Mouse (Mus musculus) gastrocnemius, postnatal 4 days (tissue): ENCODE measurements around the gene Ddc. TPM values are rescaled to one million over a fixed set of nuclear protein-coding genes. Genes with fewer than 3 reads are reported as not detected.
A peak's percentile ranks its signal among the peaks of the same experiment; 100 is the strongest.

Experiments
- DNase-seq, 2 experiments: peaks; one replicate each; pipeline ENCODE4 v3.0.0; 2021 to 2022; ENCODE audit warnings: low spot score in 2 of 2, mixed read lengths in 2 of 2
- total RNA-seq, 2 experiments: library from RNA; stranded (reverse); gene quantifications; 2 replicates each; pipeline ENCODE4 v1.2.3; 2021

Gene Ddc
- total RNA-seq, 2 experiments from 2014 or later = 60.0 to 67.4 TPM

- DNase-seq = no peak
Observed at GRCm38 (mm10) chr11:11850476-11851267, 47.3 kb downstream of the Ddc start.

DNA sequence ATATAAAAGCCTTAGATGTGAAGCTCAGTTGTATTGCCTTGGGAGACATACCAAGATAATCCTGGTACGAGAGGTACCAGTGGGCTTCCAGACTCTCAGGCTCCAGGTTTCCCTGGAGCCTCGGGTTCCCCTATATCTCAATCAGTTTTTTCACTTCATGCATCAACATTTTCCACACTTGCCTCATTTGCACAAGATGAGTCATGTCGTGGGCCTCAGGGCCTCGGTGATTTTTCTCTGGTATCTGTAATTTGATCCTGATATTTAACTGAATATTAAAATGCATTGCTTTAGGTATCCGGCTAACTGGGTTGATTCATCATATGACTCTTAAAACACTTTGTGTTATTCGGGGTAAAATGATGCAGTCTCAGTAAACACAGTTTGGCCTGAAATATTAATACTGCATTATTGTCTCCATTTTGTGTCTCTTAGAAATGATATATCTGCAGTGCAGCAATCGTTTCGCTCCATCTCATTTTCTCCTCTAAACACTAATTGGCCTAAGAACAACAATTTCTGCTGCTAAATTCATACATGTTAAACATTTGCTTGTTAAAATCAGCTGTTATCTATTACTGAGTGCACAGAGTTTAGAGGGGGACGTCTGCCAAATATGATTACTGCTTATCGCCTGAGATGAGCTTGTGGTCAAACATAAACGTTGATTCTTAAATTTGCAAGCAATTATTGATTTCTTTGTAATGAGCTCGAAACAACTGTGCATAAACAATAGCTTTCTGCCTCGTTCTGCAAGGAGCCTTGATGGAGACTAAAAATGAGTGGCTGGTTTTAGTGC, 48.2 kb downstream of the Ddc start:
- no peak for DNase-seq

GRCm38 (mm10) chr11:11848467-11848866, 49.5 kb downstream of the Ddc start:
- DNase-seq = no peak

GRCm38 (mm10) chr11:11845044-11845443, 52.9 kb downstream of the Ddc start:
- peak; percentile 31 to 68 for DNase-seq

DNA sequence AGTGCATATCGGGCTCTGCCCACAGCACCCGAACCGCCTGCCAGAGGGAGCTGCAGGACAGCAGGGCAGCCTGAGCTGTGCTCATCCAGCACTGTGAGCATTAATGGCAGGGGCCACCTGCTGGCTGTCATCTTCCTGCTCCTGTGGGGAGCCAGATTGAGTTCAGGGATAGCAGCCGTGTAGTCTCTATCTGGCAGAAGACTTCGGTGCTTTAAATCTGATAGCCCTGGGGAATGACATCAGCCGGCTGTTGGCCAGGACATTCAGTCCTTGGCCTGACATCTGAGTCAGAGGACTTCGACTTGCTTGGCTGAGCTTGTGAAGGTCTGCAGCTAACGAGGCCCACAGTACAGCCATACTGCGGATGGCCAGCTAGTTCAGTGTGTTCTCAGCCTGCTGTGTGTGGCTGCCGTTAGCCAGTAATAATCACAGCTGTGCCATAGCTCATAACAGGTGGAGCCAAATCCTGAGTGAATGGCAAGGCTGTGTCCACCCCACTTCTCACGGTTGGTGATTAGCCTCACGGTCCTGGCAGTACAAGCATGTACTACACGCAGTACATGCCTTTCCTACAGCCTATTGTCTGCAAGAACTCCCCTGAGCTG, 53.5 kb downstream of the Ddc start:
- DNase-seq = peak; percentile 73 to 89

- DNase-seq = no peak
Observed at GRCm38 (mm10) chr11:11841590-11841989, 56.4 kb downstream of the Ddc start.

DNA sequence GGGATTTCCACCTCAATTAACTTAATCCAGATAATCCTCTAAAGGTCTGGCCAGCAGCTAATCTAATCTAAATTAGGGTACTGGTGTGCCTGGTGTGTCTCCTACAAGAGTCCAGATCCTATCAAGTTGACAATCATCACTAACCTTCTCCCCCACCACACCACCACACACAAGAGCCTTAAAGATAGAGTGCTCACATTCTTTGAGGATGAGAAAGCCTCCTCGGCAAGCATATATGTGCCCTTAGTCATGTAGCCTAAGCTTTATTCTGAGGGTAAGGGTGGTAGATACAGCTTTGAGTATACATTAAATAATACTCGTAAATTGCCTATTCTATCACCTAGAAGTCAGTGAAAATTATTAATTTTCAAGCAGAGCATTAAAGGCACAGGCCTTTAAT, 57.2 kb downstream of the Ddc start:
- DNase-seq = no peak

DNA sequence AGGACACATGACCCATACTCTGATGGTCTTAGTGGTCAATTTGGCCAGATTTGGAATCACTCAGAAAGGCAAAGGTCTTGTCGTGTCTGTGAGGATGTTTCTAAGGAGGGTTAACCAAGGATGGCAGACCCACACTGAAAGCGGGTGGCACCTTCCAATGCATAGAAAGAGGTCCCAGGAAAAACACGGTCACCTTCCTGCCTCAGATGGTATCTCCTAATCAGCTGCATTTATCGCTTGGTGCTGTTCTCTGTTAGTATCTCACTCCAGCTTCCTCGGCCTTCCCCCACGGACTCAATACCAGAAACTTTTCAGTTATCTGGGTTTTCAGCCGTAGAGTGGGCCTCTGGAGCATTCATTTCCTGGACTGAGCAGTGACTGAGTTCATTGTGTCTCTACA, 58.1 kb downstream of the Ddc start:
- no peak for DNase-seq

GRCm38 (mm10) chr11:11837384-11837783, 60.6 kb downstream of the Ddc start:
- DNase-seq = no peak

- no peak for DNase-seq
Observed at GRCm38 (mm10) chr11:11836713-11837370, 61.1 kb downstream of the Ddc start.

DNA sequence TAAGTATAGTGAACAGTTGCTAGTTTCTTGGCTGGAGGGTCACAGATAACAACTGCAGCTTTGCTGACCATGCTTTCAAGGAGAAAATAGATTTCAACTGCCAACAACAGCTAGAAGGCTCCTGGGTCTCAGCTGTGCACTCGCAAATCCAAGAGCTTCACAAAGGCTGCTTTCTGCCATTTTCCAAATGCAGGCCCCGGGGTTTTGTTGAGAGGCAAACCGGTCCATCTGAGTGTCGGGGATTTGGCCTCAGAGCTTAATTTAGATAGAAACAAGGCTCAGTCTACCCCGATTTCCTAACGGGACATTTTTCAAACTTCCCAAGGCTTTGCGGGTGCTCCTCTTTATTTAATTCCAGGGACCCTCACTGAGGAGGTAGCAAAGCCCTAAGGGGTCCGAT, 61.7 kb downstream of the Ddc start:
- DNase-seq = no peak

DNA sequence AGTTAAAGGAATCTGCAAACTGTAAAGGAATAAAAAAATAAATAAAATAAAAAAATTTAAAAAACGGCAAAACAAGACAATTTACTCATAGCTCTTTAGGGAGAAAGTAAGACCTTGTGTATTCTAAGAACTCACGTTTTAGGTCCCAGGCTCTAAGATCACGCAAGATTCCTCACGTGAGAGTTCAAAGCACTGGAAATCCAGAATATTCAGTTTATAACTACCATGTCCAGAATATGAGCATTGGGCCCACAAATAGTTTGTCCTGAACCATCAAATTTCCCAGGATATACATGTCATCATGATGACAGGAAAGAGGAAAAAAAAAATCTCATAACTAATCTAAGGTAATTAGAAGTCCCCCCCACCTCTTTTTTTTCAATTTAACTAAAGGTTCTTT, 62.2 kb downstream of the Ddc start:
- DNase-seq = no peak

GRCm38 (mm10) chr11:11835361-11835760, 62.6 kb downstream of the Ddc start:
- DNase-seq = no peak

GRCm38 (mm10) chr11:11833100-11833499, 64.8 kb downstream of the Ddc start:
- no peak for DNase-seq

- DNase-seq = no peak
Observed at GRCm38 (mm10) chr11:11832755-11833084, 65.2 kb downstream of the Ddc start.

GRCm38 (mm10) chr11:11831940-11832754, 65.8 kb downstream of the Ddc start:
- no peak for DNase-seq

DNA sequence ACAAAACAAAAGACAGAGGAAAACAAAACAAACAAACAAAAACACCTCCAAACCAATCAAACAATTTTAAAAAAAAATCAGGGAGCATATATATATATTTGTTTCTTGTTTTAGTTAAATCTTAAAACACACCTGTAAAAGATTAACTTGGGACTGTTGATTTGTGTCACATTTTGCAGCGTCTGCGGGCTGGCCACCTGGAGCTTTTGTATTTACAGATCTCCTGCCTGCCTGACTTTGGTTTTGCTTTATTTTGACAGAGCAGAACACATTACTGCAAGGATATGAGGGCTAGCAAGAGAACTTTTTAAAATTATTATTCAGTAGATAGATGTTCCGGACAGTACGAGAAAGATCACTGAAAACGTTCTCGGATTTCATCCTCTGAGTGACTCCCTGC, 66.4 kb downstream of the Ddc start:
- DNase-seq = no peak

GRCm38 (mm10) chr11:11830884-11831495, 67.0 kb downstream of the Ddc start:
- DNase-seq = no peak

GRCm38 (mm10) chr11:11829161-11830000, 68.6 kb downstream of the Ddc start:
- no peak for DNase-seq
